26 mouse cellular contexts compared by ENCODE assay signal in genomic region chr4:106175352-106175751, GRCm38 (mm10).
DNase-seq lines count a peak whose midpoint lies in the region; ATAC-seq and TF ChIP-seq lines count a peak whose summit lies in the region.
"Had no signal": no experiment of that assay in that cellular context is flagged by ENCODE, and none has a peak within 500 bp of the region (broad histone marks: within the 10 kb centered on the region; RNA-seq: fewer than 3 reads in every experiment).

No protein-coding gene starts in this region.

- no peak overlapping the region for H3K4me2 ChIP-seq in limb, embryonic 14.5 days (replicated peaks; ENCODE audit: low read depth, low read length, severe bottlenecking)
- H3K4me2 ChIP-seq: embryonic facial prominence, embryonic 13.5 days; heart, embryonic 11.5 days; hindbrain, embryonic 14.5 days; liver, embryonic 11.5 days; midbrain, embryonic 13.5 days had no signal

- H3K4me1 ChIP-seq in limb, embryonic 14.5 days (ENCODE audit: control insufficient read depth, insufficient read depth, low read length) = no peaks in the 10 kb centered on the region
- no peaks in the 10 kb centered on the region for H3K4me1 ChIP-seq in limb, embryonic 10.5 days
- no peaks in the 10 kb centered on the region for H3K4me1 ChIP-seq in kidney, adult 2 months (ENCODE audit: control insufficient read depth, insufficient read depth, low read length)
- H3K4me1 ChIP-seq: megakaryocyte, embryonic 14.5 days; midbrain, embryonic 13.5 days had no signal

- H3K9me3 ChIP-seq in limb, embryonic 14.5 days (ENCODE audit: control insufficient read depth, low read length) = no peaks in the 10 kb centered on the region
- no peaks in the 10 kb centered on the region for H3K9me3 ChIP-seq in limb, embryonic 10.5 days (replicated peaks)
- H3K9me3 ChIP-seq: embryonic facial prominence, embryonic 13.5 days; midbrain, embryonic 13.5 days had no signal

- TF ChIP-seq CTCF in kidney, adult 2 months (conservative IDR thresholded peaks at IDR 0.05; ENCODE audit: insufficient read depth, insufficient read length, low read depth, low read length) = no peak

- intact Hi-C loops in left cerebral cortex, postnatal 14 days (cut with DNase I) = no loop called here

- no peaks in the 10 kb centered on the region for H3K36me3 ChIP-seq in limb, embryonic 14.5 days (ENCODE audit: control insufficient read depth, insufficient read depth, low read length)
- H3K36me3 ChIP-seq in limb, embryonic 10.5 days = no peaks in the 10 kb centered on the region
- H3K36me3 ChIP-seq in kidney, adult 2 months (ENCODE audit: control insufficient read depth, insufficient read depth, low read length) = no peaks in the 10 kb centered on the region
- H3K36me3 ChIP-seq: embryonic facial prominence, embryonic 13.5 days; midbrain, embryonic 13.5 days had no signal

- 59% methylated on average over 5 of the region's 5 CpGs for WGBS in limb, embryonic 14.5 days
- 83% methylated on average over 5 of the region's 5 CpGs for WGBS in limb, embryonic 10.5 days
- WGBS in kidney, adult 2 months = 55% methylated on average over 5 of the region's 5 CpGs

- no peak for ATAC-seq in limb, embryonic 14.5 days (ENCODE audit: low FRiP score, low read depth)
- ATAC-seq: forebrain, embryonic 14.5 days; inflammation-experienced regulatory T-cells, adult 6 months; liver, postnatal 0 days; midbrain, embryonic 13.5 days; Patski had no signal

- no peak for TF ChIP-seq POLR2A in limb, embryonic 14.5 days (IDR thresholded peaks at IDR 0.05; ENCODE audit: borderline replicate concordance, extremely low read depth, insufficient read depth, insufficient read length)
- no peak for TF ChIP-seq POLR2A in kidney, adult 2 months (IDR thresholded peaks at IDR 0.05; ENCODE audit: low read depth, low read length)

- no peaks in the 10 kb centered on the region for H3K27me3 ChIP-seq in limb, embryonic 14.5 days (ENCODE audit: control insufficient read depth, insufficient read depth, low read length)
- H3K27me3 ChIP-seq in limb, embryonic 10.5 days (ENCODE audit: low read depth, poor library complexity, severe bottlenecking) = no peaks in the 10 kb centered on the region
- no peaks in the 10 kb centered on the region for H3K27me3 ChIP-seq in kidney, adult 2 months (replicated peaks; ENCODE audit: control insufficient read depth, insufficient read depth, low read length)
- H3K27me3 ChIP-seq: embryonic facial prominence, embryonic 13.5 days; megakaryocyte, embryonic 14.5 days; midbrain, embryonic 13.5 days; Patski had no signal

- peak; percentile 37 to 68 for DNase-seq in frontal cortex, adult 2 months (ENCODE audit: extremely low spot score in 1 of 2, low spot score in 1 of 2)
- DNase-seq in frontal cortex, postnatal 10 days (ENCODE audit: low spot score in 2 of 2) = no peak
- DNase-seq in limb, embryonic 14.5 days (ENCODE audit: low spot score) = peak; percentile 78
- DNase-seq in limb, embryonic 10.5 days (ENCODE audit: low spot score) = no peak
- DNase-seq in brain, adult 2 months (ENCODE audit: low read depth, low spot score) = peak; percentile 69
- peak; percentile 53 to 69 for DNase-seq in left cerebral cortex, postnatal 14 days (ENCODE audit: low spot score in 2 of 2)
- DNase-seq in cerebellum, postnatal 4 days (ENCODE audit: low spot score in 2 of 2) = no peak
- no peak for DNase-seq in kidney, adult 2 months
- DNase-seq: adrenal gland, adult 2 months; cerebellum, adult 18-20 months; cerebellum, postnatal 14 days; gastrocnemius, adult 2 months; heart, postnatal 36 days; kidney, adult 8-10 months; kidney, postnatal 10 days; liver, postnatal 0 days had no signal

- H3K27ac ChIP-seq in limb, embryonic 14.5 days (replicated peaks; ENCODE audit: low read depth, low read length) = no peak overlapping the region
- H3K27ac ChIP-seq in limb, embryonic 10.5 days = no peak overlapping the region
- H3K27ac ChIP-seq in kidney, adult 2 months (ENCODE audit: insufficient read depth, low read depth, low read length) = no peak overlapping the region
- H3K27ac ChIP-seq: embryonic facial prominence, embryonic 13.5 days; gastrocnemius, adult 2 months; hindbrain, embryonic 14.5 days; midbrain, embryonic 13.5 days; stomach, postnatal 0 days had no signal

- H3K4me3 ChIP-seq in limb, embryonic 14.5 days (replicated peaks; ENCODE audit: low read length) = no peak overlapping the region
- H3K4me3 ChIP-seq in limb, embryonic 10.5 days = no peak overlapping the region
- no peak overlapping the region for H3K4me3 ChIP-seq in kidney, adult 2 months (ENCODE audit: insufficient read depth, low read depth, low read length)
- H3K4me3 ChIP-seq: embryonic facial prominence, embryonic 13.5 days; gastrocnemius, adult 2 months; megakaryocyte, embryonic 14.5 days; midbrain, embryonic 13.5 days had no signal

- H3K9ac ChIP-seq in limb, embryonic 14.5 days (ENCODE audit: low read depth, low read length, severe bottlenecking) = no peak overlapping the region
- H3K9ac ChIP-seq: embryonic facial prominence, embryonic 13.5 days; hindbrain, embryonic 14.5 days; liver, postnatal 0 days; midbrain, embryonic 13.5 days had no signal

Comparison
In these comparisons a context has a peak if more than half of its experiments do, and no peak if none do; other contexts are left out.
1. DNase-seq: peak in frontal cortex, adult 2 months (2 of 2), limb, embryonic 14.5 days (single experiment), brain, adult 2 months (single experiment) and left cerebral cortex, postnatal 14 days (2 of 2); none in frontal cortex, postnatal 10 days (0 of 2), limb, embryonic 10.5 days (single experiment), cerebellum, postnatal 4 days (0 of 2) and kidney, adult 2 months (single experiment).